Mouse (Mus musculus) kidney, postnatal 0 days (tissue): ENCODE data around the gene Numb. TPM values are rescaled to one million over a fixed set of nuclear protein-coding genes. Genes with fewer than 3 reads are reported as not detected.

Experiments
- ATAC-seq: fragments of 200-750 bp; cut with Nextera tagmentation; replicated peaks from 2 replicates; pipeline ENCODE4 v1.8.0; 2017; ENCODE audit warnings: low read depth, moderate number of reproducible peaks, moderate TSS enrichment, moderate library complexity; ENCODE audit not compliant: low FRiP score
- DNase-seq: peaks from one replicate; pipeline ENCODE4 v3.0.0-alpha.2; 2016; ENCODE audit warnings: low spot score
- H3K27ac ChIP-seq: fragments of 300-500 bp; sonication (generic); 2 replicates; pipeline ENCODE4 v1.5.1; 2014; ENCODE audit warnings: mild to moderate bottlenecking
- H3K27me3 ChIP-seq: fragments of 300-500 bp; sonication (generic); 2 replicates; pipeline ENCODE4 v1.6.1; 2014; ENCODE audit warnings: low read length, mixed read lengths; ENCODE audit not compliant: insufficient read depth
- H3K36me3 ChIP-seq: fragments of 300-500 bp; sonication (generic); 2 replicates; pipeline ENCODE4 v1.6.1; 2014; ENCODE audit warnings: low read length, mixed read lengths; ENCODE audit not compliant: insufficient read depth
- H3K4me1 ChIP-seq: fragments of 300-500 bp; sonication (generic); replicated peaks from 2 replicates; pipeline ENCODE4 v1.6.1; 2014; ENCODE audit warnings: antibody characterized with exemption, low read length, mixed read lengths; ENCODE audit not compliant: insufficient read depth
- H3K4me2 ChIP-seq: fragments of 300-500 bp; sonication (generic); 2 replicates; pipeline ENCODE4 v1.6.1; 2014; ENCODE audit warnings: mild to moderate bottlenecking, low read length, moderate library complexity, mixed read lengths
- H3K4me3 ChIP-seq: fragments of 300-500 bp; sonication (generic); replicated peaks from 2 replicates; pipeline ENCODE4 v1.5.1; 2014; ENCODE audit warnings: low read depth, low read length
- H3K9ac ChIP-seq: fragments of 300-500 bp; sonication (generic); 2 replicates; pipeline ENCODE4 v1.6.1; 2014; ENCODE audit warnings: low read depth, low read length
- H3K9me3 ChIP-seq: fragments of 300-500 bp; sonication (generic); replicated peaks from 2 replicates; pipeline ENCODE4 v1.6.1; 2016; ENCODE audit warnings: low read length, inconsistent platforms, mixed read lengths
- CTCF ChIP-seq: IDR thresholded peaks from 2 replicates; pipeline ENCODE4 v1.5.1; 2016; ENCODE audit warnings: antibody characterized with exemption, low read depth, mild to moderate bottlenecking, moderate library complexity
- WGBS: fragments of 180-500 bp; shearing (Covaris S2); extraction: QIAGEN DNeasy Blood & Tissue Kit; methylation state at CpG from one replicate; pipeline ENCODE4 v1.1.7; 2014; 5-methylcytosine and 5-hydroxymethylcytosine counted together
- polyA plus RNA-seq: library from polyadenylated mRNA; unstranded; fragments of >200 nt; fragmentation: Nextera tagmentation; extraction: Ambion mirVana; gene quantifications from 2 replicates; pipeline ENCODE4 v1.2.1, GENCODE M21; 2015

The Numb gene
- polyA plus RNA-seq, 1 experiment from 2014 or later, result 28.7 TPM

DNA sequence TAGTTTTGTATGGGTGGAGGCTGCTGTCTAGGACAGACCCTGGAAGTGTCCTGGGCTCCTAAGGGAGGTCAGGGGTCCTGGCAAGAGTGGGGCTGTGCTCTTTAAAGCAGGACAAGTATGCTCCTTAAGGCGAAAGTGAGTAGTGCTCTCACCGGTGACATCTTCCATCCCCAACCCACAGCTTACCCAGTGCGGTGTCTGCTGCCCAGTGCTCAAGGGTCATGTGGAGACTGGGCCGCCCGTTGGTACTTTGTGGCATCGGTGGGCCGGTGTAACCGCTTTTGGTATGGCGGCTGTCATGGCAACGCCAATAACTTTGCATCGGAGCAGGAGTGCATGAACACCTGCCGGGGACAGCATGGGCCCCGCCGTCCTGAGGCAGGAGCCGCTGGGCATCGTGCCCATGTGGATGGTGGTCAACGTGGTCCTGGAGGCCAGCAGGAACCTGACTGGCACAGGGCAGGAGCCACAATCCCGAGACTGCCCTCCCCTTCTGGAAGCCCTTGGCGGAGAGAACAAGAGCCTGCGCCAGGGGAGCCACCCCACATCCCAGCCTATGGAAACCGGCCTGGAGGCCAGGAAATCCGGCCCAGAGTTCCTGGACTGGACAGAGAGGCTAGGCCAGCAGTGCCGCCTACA is 140.0 kb downstream of the Numb start:
- 81% methylated on average over 23 of the region's 23 CpGs for WGBS
- DNase-seq, result no peak

DNA sequence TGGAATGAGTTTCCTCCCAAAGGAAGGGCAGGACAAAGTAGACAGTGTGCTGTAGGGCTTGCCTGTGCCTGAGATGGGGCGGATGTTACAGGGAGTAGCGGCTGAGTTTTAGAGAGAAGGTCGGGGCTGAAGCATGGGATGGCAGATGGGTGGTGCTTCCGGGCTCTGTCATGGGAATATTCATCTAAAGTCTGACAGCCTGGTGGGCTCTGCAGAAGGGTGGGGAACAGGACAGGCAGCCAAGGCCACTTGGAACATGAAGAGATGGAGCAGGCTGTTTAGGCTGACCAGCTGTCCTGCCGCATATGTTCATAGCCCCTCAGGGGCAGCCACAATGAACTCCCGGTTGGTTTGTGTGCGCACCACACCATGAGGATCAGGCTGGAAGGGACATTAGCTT is 140.5 kb downstream of the Numb start:
- no peaks in the 10 kb centered on the region for H3K9me3 ChIP-seq
- 80% methylated on average over 7 of the region's 7 CpGs for WGBS
- no peak overlapping the region for H3K9ac ChIP-seq
- 0 out of 2 replicates have a peak, but pooled peaks cover 3% of the 10 kb centered on the region for H3K36me3 ChIP-seq
- H3K4me3 ChIP-seq, result no peak overlapping the region
- ATAC-seq (no peak), DNase-seq (no peak)
- H3K4me1 ChIP-seq, result no peaks in the 10 kb centered on the region
- H3K4me2 ChIP-seq, result no peak overlapping the region
- TF ChIP-seq CTCF, result no peak
- no peak overlapping the region for H3K27ac ChIP-seq
- no peaks in the 10 kb centered on the region for H3K27me3 ChIP-seq

More for the DNA sequence above, 140.0 kb downstream of the Numb start:
- Histone ChIP-seq H3K27me3 (no peaks in the 10 kb centered on the region), H3K27ac (no peak overlapping the region), H3K4me2 (no peak overlapping the region), H3K4me1 (no peaks in the 10 kb centered on the region), H3K9ac (no peak overlapping the region), H3K36me3 (0 out of 2 replicates have a peak, but pooled peaks cover 3% of the 10 kb centered on the region), H3K4me3 (no peak overlapping the region), H3K9me3 (no peaks in the 10 kb centered on the region)
- no peak for TF ChIP-seq CTCF
- ATAC-seq, result no peak

DNA sequence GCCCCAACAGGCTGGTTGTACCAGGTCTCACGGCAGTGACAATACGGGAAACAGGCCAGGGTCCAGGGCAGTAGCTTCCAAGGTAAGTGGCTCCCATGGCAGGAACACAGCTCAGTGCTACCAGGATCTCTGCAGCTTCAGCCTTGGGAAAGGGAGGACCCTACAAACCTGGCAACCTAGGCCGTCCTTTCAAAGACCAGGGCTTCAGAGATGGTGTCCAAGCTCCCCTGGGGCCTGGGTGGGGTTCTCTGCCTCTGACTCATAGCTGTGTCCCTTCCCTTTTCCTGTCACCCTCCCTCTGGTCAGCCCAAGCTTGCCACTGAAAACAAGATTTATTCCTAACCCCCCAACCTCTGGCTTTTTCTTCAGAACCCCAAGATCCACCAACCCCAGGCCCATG is 141.6 kb downstream of the Numb start:
- Histone ChIP-seq H3K9ac (no peak overlapping the region), H3K4me1 (no peaks in the 10 kb centered on the region), H3K27me3 (no peaks in the 10 kb centered on the region), H3K4me3 (no peak overlapping the region), H3K9me3 (no peaks in the 10 kb centered on the region), H3K27ac (no peak overlapping the region), H3K4me2 (no peak overlapping the region), H3K36me3 (0 out of 2 replicates have a peak, but pooled peaks cover 3% of the 10 kb centered on the region)
- TF ChIP-seq CTCF, result no peak
- no peak for ATAC-seq
- no peak for DNase-seq
- WGBS, result 84% methylated on average over 3 of the region's 3 CpGs

DNA sequence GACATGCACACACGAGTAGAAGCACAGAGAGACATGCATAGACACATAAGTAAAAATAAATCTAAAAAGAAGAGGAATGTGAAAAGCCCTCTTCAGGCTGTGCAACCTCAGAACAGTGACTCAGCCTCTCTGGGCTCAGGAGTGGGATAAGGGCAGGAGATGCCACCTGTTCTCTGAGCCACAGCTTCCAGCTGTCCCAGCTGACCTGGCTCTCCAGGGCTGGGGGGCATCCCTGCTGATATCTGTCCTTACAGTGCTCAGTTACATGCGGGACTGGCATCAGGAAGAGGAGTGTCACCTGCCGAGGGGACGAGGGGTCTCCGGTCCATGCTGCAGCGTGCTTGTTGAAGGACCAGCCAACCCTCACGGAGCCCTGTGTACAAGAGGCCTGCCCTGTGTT is 145.0 kb downstream of the Numb start:
- TF ChIP-seq CTCF, result no peak
- ATAC-seq (no peak), DNase-seq (no peak)
- no peaks in the 10 kb centered on the region for H3K27me3 ChIP-seq
- 0 out of 2 replicates have a peak, but pooled peaks cover 3% of the 10 kb centered on the region for H3K36me3 ChIP-seq
- no peak overlapping the region for H3K27ac ChIP-seq
- no peaks in the 10 kb centered on the region for H3K4me1 ChIP-seq
- H3K4me3 ChIP-seq, result no peak overlapping the region
- WGBS, result 84% methylated on average over 7 of the region's 7 CpGs
- no peaks in the 10 kb centered on the region for H3K9me3 ChIP-seq
- H3K9ac ChIP-seq, result no peak overlapping the region
- H3K4me2 ChIP-seq, result no peak overlapping the region

DNA sequence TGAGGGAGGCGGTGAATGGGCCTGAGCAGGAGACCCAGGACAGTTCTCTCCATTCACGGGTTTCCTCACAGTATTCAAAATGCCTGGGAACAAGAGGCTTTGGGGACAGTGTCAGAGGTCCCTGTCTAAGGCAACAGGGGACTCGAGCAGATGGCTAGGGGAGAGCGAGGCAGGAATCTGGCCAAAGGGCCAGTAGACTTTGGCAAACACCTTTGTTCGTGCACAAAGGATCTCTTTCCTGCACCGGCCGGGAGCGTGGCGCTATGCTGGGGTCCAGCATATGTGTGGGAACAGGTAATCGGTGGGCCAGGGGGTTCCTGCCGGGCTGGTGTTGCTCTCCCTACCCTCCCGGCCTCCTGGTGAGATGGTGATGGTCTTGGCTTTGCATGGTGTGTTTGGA is 146.1 kb downstream of the Numb start:
- Histone ChIP-seq H3K27me3 (no peaks in the 10 kb centered on the region), H3K9me3 (no peaks in the 10 kb centered on the region), H3K27ac (no peak overlapping the region), H3K9ac (no peak overlapping the region), H3K4me3 (no peak overlapping the region), H3K4me2 (no peak overlapping the region), H3K36me3 (0 out of 2 replicates have a peak, but pooled peaks cover 3% of the 10 kb centered on the region), H3K4me1 (peaks cover under 1% of the 10 kb centered on the region; the same call in 1 of the 2 replicates)
- ATAC-seq (no peak), DNase-seq (no peak)
- no peak for TF ChIP-seq CTCF
- WGBS, result 82% methylated on average over 12 of the region's 12 CpGs

DNA sequence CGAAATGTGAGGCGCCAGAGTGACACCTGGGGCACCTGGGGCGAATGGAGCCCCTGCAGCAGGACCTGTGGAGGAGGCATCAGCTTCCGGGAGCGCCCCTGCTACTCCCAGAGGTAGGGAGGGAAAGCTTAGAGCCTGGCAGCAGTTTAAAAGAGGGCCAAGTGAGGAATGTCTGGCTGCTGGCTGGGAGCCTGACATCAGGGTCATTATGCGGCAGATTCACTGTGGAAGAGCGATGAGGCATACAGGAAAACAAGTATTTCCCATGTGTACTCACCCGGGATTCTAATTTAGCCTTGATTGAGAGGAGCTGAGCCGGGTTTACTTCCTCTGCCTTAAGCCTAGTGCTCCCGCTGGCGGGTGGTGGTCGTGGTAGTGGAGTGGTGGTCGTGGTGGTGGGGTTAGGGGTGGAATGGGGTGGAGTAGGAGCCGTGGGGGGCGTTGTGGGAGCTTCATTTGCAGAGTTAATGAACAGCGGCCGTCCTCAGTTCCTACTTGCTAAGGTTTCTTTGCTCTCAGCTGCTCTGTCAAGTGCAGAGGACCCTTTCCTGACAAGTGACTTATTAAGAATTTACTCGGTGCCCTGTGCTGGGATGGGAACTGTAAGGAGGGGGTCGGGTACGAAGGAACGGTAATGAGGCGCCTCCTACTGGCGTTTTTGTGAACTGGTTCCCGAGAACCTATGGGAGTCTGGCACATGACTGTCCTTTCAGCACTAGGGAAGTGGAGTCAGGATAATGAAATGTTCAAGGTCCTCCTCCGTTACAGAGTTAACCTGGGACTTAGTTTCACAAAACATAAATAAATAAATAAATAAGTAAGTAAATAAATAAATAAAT is 151.1 kb downstream of the Numb start:
- Histone ChIP-seq H3K27ac (peak overlapping the region; percentile 85), H3K36me3 (no peaks in the 10 kb centered on the region), H3K4me3 (0 out of 2 replicates have a peak overlapping the region, but pooled peaks have one; percentile 0), H3K9me3 (no peaks in the 10 kb centered on the region), H3K4me1 (peaks cover 27% of the 10 kb centered on the region), H3K27me3 (no peaks in the 10 kb centered on the region), H3K4me2 (peak overlapping the region; percentile 55), H3K9ac (no peak overlapping the region)
- ATAC-seq, result peak; percentile 73
- peak; percentile 93 for DNase-seq
- peak; percentile 91 for TF ChIP-seq CTCF
- 5% methylated on average over 25 of the region's 25 CpGs for WGBS
